Comparison of ENCODE assay signal across 17 mouse cellular contexts in the genomic region with DNA sequence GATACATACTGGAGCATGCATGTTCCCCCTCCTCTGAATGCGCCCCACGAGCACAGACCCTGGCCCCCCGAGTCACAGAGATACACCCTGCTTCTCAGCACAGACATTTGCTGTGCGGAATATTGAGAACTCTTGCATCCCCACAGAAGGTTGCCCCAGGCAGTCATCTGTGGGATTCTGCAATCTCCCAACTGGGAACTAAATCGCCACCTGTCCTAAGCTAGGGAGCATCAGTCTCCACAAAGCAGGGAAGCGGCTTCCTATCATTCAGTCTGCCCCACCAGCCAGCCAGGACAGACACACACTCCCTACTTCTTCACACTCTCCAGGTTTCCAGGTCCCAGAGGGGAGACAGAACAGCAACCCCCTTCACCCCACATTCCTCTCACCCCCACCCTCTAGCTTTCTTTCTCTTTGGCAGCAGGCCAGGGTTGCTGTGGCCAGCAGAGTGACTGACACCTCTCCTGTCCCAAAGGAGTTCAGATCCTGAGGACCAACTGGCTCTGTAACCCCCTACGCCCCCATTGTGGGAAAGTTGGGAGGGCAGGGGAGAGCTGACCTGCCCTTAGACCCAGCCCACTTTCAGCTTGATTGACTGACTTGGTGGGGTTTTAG. TPM values are rescaled to one million over a fixed set of nuclear protein-coding genes. Genes with fewer than 3 reads are reported as not detected.
DNase-seq lines count a peak whose midpoint lies in the region; ATAC-seq lines count a peak whose summit lies in the region.
"Had no signal": no experiment of that assay in that cellular context is flagged by ENCODE, and none has a peak within 500 bp of the region (broad histone marks: within the 10 kb centered on the region; RNA-seq: fewer than 3 reads in every experiment).

No protein-coding gene starts in this region.

- no peaks in the 10 kb centered on the region for H3K27me3 ChIP-seq in hindbrain, embryonic 12.5 days
- H3K27me3 ChIP-seq in hindbrain, embryonic 14.5 days (ENCODE audit: control insufficient read depth, insufficient read depth, low read length) = no peaks in the 10 kb centered on the region
- H3K27me3 ChIP-seq in midbrain, embryonic 13.5 days = no peaks in the 10 kb centered on the region
- no peaks in the 10 kb centered on the region for H3K27me3 ChIP-seq in midbrain, embryonic 16.5 days (ENCODE audit: control insufficient read depth, insufficient read depth, low read depth, low read length)
- H3K27me3 ChIP-seq in forebrain, embryonic 15.5 days = no peaks in the 10 kb centered on the region
- no peaks in the 10 kb centered on the region for H3K27me3 ChIP-seq in intestine, embryonic 16.5 days (replicated peaks; ENCODE audit: control insufficient read depth, insufficient read depth, low read length)
- H3K27me3 ChIP-seq: intestine, embryonic 15.5 days; limb, embryonic 15.5 days had no signal

- ATAC-seq in hindbrain, embryonic 12.5 days (ENCODE audit: low FRiP score) = no peak
- no peak for ATAC-seq in hindbrain, embryonic 14.5 days (ENCODE audit: low FRiP score)
- no peak for ATAC-seq in midbrain, embryonic 13.5 days
- no peak for ATAC-seq in midbrain, embryonic 16.5 days
- ATAC-seq in forebrain, embryonic 15.5 days (replicated peaks) = no peak
- ATAC-seq in intestine, embryonic 16.5 days = no peak
- ATAC-seq: intestine, embryonic 15.5 days; liver, postnatal 0 days had no signal

- no peak overlapping the region for H3K4me3 ChIP-seq in hindbrain, embryonic 12.5 days
- no peak overlapping the region for H3K4me3 ChIP-seq in hindbrain, embryonic 14.5 days (replicated peaks; ENCODE audit: low read length)
- H3K4me3 ChIP-seq in midbrain, embryonic 13.5 days (replicated peaks) = no peak overlapping the region
- no peak overlapping the region for H3K4me3 ChIP-seq in midbrain, embryonic 16.5 days (ENCODE audit: low read depth, low read length)
- H3K4me3 ChIP-seq in forebrain, embryonic 15.5 days = no peak overlapping the region
- no peak overlapping the region for H3K4me3 ChIP-seq in intestine, embryonic 16.5 days (ENCODE audit: low read length)
- H3K4me3 ChIP-seq: intestine, embryonic 15.5 days; limb, embryonic 15.5 days had no signal

- H3K9ac ChIP-seq in hindbrain, embryonic 12.5 days = no peak overlapping the region
- H3K9ac ChIP-seq in hindbrain, embryonic 14.5 days = no peak overlapping the region
- H3K9ac ChIP-seq in midbrain, embryonic 13.5 days (replicated peaks) = no peak overlapping the region
- H3K9ac ChIP-seq in midbrain, embryonic 16.5 days (ENCODE audit: low read depth, low read length) = no peak overlapping the region
- no peak overlapping the region for H3K9ac ChIP-seq in forebrain, embryonic 15.5 days (replicated peaks)
- no peak overlapping the region for H3K9ac ChIP-seq in intestine, embryonic 16.5 days (ENCODE audit: low read depth, low read length)
- H3K9ac ChIP-seq: intestine, embryonic 15.5 days; limb, embryonic 15.5 days; liver, postnatal 0 days had no signal

- no peaks in the 10 kb centered on the region for H3K36me3 ChIP-seq in hindbrain, embryonic 12.5 days
- H3K36me3 ChIP-seq in hindbrain, embryonic 14.5 days (replicated peaks; ENCODE audit: control insufficient read depth, insufficient read depth) = no peaks in the 10 kb centered on the region
- H3K36me3 ChIP-seq in midbrain, embryonic 13.5 days = no peaks in the 10 kb centered on the region
- no peaks in the 10 kb centered on the region for H3K36me3 ChIP-seq in midbrain, embryonic 16.5 days (ENCODE audit: control insufficient read depth, insufficient read depth, low read length)
- no peaks in the 10 kb centered on the region for H3K36me3 ChIP-seq in forebrain, embryonic 15.5 days
- no peaks in the 10 kb centered on the region for H3K36me3 ChIP-seq in intestine, embryonic 16.5 days (ENCODE audit: control insufficient read depth, insufficient read depth, low read length)
- H3K36me3 ChIP-seq: intestine, embryonic 15.5 days; limb, embryonic 15.5 days had no signal

- peak; percentile 56 to 67 for DNase-seq in cerebellum, postnatal 10 days
- DNase-seq in cerebellum, adult 18-20 months = no peak
- DNase-seq in hindbrain, embryonic 14.5 days (ENCODE audit: low spot score) = no peak
- DNase-seq: adrenal gland, postnatal 10 days; cerebellum, postnatal 25 days; heart, postnatal 4 days; kidney, postnatal 36 days; liver, postnatal 0 days; lung, postnatal 10 days; thymus, postnatal 36 days had no signal

- WGBS in hindbrain, embryonic 12.5 days = 68% methylated on average over 7 of the region's 7 CpGs
- 65% methylated on average over 7 of the region's 7 CpGs for WGBS in hindbrain, embryonic 14.5 days
- 76% methylated on average over 7 of the region's 7 CpGs for WGBS in midbrain, embryonic 13.5 days
- WGBS in midbrain, embryonic 16.5 days = 66% methylated on average over 7 of the region's 7 CpGs
- 49% methylated on average over 7 of the region's 7 CpGs for WGBS in forebrain, embryonic 15.5 days
- WGBS in intestine, embryonic 16.5 days = 82% methylated on average over 7 of the region's 7 CpGs

- H3K27ac ChIP-seq in hindbrain, embryonic 12.5 days = peak overlapping the region; percentile 62; the same call in 1 of the 2 replicates
- H3K27ac ChIP-seq in hindbrain, embryonic 14.5 days = no peak overlapping the region; the same call in 1 of the 2 replicates
- H3K27ac ChIP-seq in midbrain, embryonic 13.5 days = 0 out of 2 replicates have a peak overlapping the region, but pooled peaks have one; percentile 30
- H3K27ac ChIP-seq in midbrain, embryonic 16.5 days (ENCODE audit: low read length) = no peak overlapping the region
- peak overlapping the region; percentile 28 for H3K27ac ChIP-seq in forebrain, embryonic 15.5 days (replicated peaks)
- H3K27ac ChIP-seq in intestine, embryonic 16.5 days (ENCODE audit: low read length) = no peak overlapping the region
- H3K27ac ChIP-seq: intestine, embryonic 15.5 days; limb, embryonic 15.5 days had no signal

- peaks cover 7% of the 10 kb centered on the region for H3K9me3 ChIP-seq in hindbrain, embryonic 12.5 days (replicated peaks)
- H3K9me3 ChIP-seq in hindbrain, embryonic 14.5 days (ENCODE audit: control insufficient read depth, low read length) = no peaks in the 10 kb centered on the region
- 0 out of 2 replicates have a peak, but pooled peaks cover 8% of the 10 kb centered on the region for H3K9me3 ChIP-seq in midbrain, embryonic 13.5 days
- 0 out of 2 replicates have a peak, but pooled peaks cover 3% of the 10 kb centered on the region for H3K9me3 ChIP-seq in midbrain, embryonic 16.5 days (replicated peaks; ENCODE audit: control insufficient read depth, low read length, poor library complexity, severe bottlenecking)
- no peaks in the 10 kb centered on the region for H3K9me3 ChIP-seq in forebrain, embryonic 15.5 days
- H3K9me3 ChIP-seq in intestine, embryonic 16.5 days (ENCODE audit: control insufficient read depth, low read length) = 0 out of 2 replicates have a peak, but pooled peaks cover 5% of the 10 kb centered on the region
- H3K9me3 ChIP-seq: intestine, embryonic 15.5 days; limb, embryonic 15.5 days had no signal

- H3K4me1 ChIP-seq in hindbrain, embryonic 12.5 days = peaks cover 32% of the 10 kb centered on the region
- peaks cover 23% of the 10 kb centered on the region for H3K4me1 ChIP-seq in hindbrain, embryonic 14.5 days (replicated peaks; ENCODE audit: control insufficient read depth, insufficient read depth, low read length)
- H3K4me1 ChIP-seq in midbrain, embryonic 13.5 days (replicated peaks) = peaks cover 33% of the 10 kb centered on the region
- H3K4me1 ChIP-seq in midbrain, embryonic 16.5 days (ENCODE audit: control insufficient read depth, insufficient read depth, low read length) = peaks cover 20% of the 10 kb centered on the region
- H3K4me1 ChIP-seq in forebrain, embryonic 15.5 days = peaks cover 25% of the 10 kb centered on the region
- H3K4me1 ChIP-seq in intestine, embryonic 16.5 days (ENCODE audit: control insufficient read depth, insufficient read depth, low read length) = peaks cover 12% of the 10 kb centered on the region

- H3K4me2 ChIP-seq in hindbrain, embryonic 12.5 days (replicated peaks) = no peak overlapping the region
- no peak overlapping the region for H3K4me2 ChIP-seq in hindbrain, embryonic 14.5 days (replicated peaks)
- no peak overlapping the region for H3K4me2 ChIP-seq in midbrain, embryonic 13.5 days (replicated peaks)
- H3K4me2 ChIP-seq in midbrain, embryonic 16.5 days (ENCODE audit: low read length) = no peak overlapping the region
- H3K4me2 ChIP-seq in forebrain, embryonic 15.5 days (replicated peaks) = no peak overlapping the region
- no peak overlapping the region for H3K4me2 ChIP-seq in intestine, embryonic 16.5 days (ENCODE audit: low read depth, low read length)
- H3K4me2 ChIP-seq: intestine, embryonic 15.5 days; limb, embryonic 15.5 days had no signal

RNA-seq across cellular contexts. Expression of a gene that starts 35.7 kb away (rescaled TPM):
- 1.9 and 2.2 TPM in 2 replicates for polyA plus RNA-seq in hindbrain, embryonic 12.5 days (2016; fragmentation: Nextera tagmentation; extraction: Ambion mirVana)
- 0.87 and 2.1 TPM in 2 replicates for polyA plus RNA-seq in hindbrain, embryonic 14.5 days (2014; fragmentation: Nextera tagmentation; extraction: Ambion mirVana)
- polyA plus RNA-seq in midbrain, embryonic 13.5 days (2015; fragmentation: Nextera tagmentation; extraction: Ambion mirVana) = 1.1 and 1.3 TPM in 2 replicates
- 0.99 and 2.1 TPM in 2 replicates for polyA plus RNA-seq in midbrain, embryonic 16.5 days (2015; fragmentation: Nextera tagmentation; extraction: Ambion mirVana)
- 2.6 and 3.7 TPM in 2 replicates for polyA plus RNA-seq in forebrain, embryonic 15.5 days (2015; fragmentation: Nextera tagmentation; extraction: Ambion mirVana)
- polyA plus RNA-seq in intestine, embryonic 16.5 days (2015; fragmentation: Nextera tagmentation; extraction: Ambion mirVana) = 0.99 and 1.2 TPM in 2 replicates
- polyA plus RNA-seq: liver, postnatal 0 days had no signal

RNA-seq across cellular contexts. Expression of a gene that starts 39.9 kb away (rescaled TPM):
- polyA plus RNA-seq in hindbrain, embryonic 12.5 days (2016; fragmentation: Nextera tagmentation; extraction: Ambion mirVana) = 97.2 and 102 TPM in 2 replicates
- polyA plus RNA-seq in hindbrain, embryonic 14.5 days (2014; fragmentation: Nextera tagmentation; extraction: Ambion mirVana) = 102 and 103 TPM in 2 replicates
- polyA plus RNA-seq in midbrain, embryonic 13.5 days (2015; fragmentation: Nextera tagmentation; extraction: Ambion mirVana) = 121 and 123 TPM in 2 replicates
- polyA plus RNA-seq in midbrain, embryonic 16.5 days (2015; fragmentation: Nextera tagmentation; extraction: Ambion mirVana) = 105 and 109 TPM in 2 replicates
- 117 and 131 TPM in 2 replicates for polyA plus RNA-seq in forebrain, embryonic 15.5 days (2015; fragmentation: Nextera tagmentation; extraction: Ambion mirVana)
- 76.3 and 87.4 TPM in 2 replicates for polyA plus RNA-seq in intestine, embryonic 16.5 days (2015; fragmentation: Nextera tagmentation; extraction: Ambion mirVana)

Comparison
In these comparisons a context has a peak if more than half of its experiments do, and no peak if none do; other contexts are left out.
1. DNase-seq: peak in cerebellum, postnatal 10 days (2 of 2); none in cerebellum, adult 18-20 months (0 of 2) and hindbrain, embryonic 14.5 days (single experiment).
2. H3K27ac ChIP-seq: peak in hindbrain, embryonic 12.5 days (single experiment), midbrain, embryonic 13.5 days (single experiment) and forebrain, embryonic 15.5 days (single experiment); none in hindbrain, embryonic 14.5 days (single experiment), midbrain, embryonic 16.5 days (single experiment) and intestine, embryonic 16.5 days (single experiment).